Mouse (Mus musculus) liver, embryonic 16.5 days (tissue): ENCODE results near the gene Aebp1. TPM values are rescaled to one million over a fixed set of nuclear protein-coding genes. Genes with fewer than 3 reads are reported as not detected.
A peak's percentile ranks its signal among the peaks of the same experiment; 100 is the strongest.

Experiments
- ATAC-seq: fragments of 200-750 bp; cut with Nextera tagmentation; 2 replicates; pipeline ENCODE4 v1.8.0; 2017; ENCODE audit warnings: low read depth, mild to moderate bottlenecking, moderate number of reproducible peaks, moderate library complexity
- H3K27ac ChIP-seq: fragments of 300-500 bp; sonication (generic); 2 replicates; pipeline ENCODE4 v1.5.1; 2014; ENCODE audit warnings: mild to moderate bottlenecking, low read length
- H3K27me3 ChIP-seq: fragments of 300-500 bp; sonication (generic); 2 replicates; pipeline ENCODE4 v1.6.1; 2014; ENCODE audit warnings: low read depth, low read length, mixed read lengths; ENCODE audit not compliant: control insufficient read depth, insufficient read depth
- H3K36me3 ChIP-seq: fragments of 300-500 bp; sonication (generic); 2 replicates; pipeline ENCODE4 v1.6.1; 2014; ENCODE audit warnings: mild to moderate bottlenecking; ENCODE audit not compliant: control insufficient read depth, insufficient read depth
- H3K4me1 ChIP-seq: fragments of 300-500 bp; sonication (generic); 2 replicates; pipeline ENCODE4 v1.6.1; 2014; ENCODE audit warnings: low read depth, low read length, mixed read lengths; ENCODE audit not compliant: control insufficient read depth
- H3K4me2 ChIP-seq: fragments of 300-500 bp; sonication (generic); 2 replicates; pipeline ENCODE4 v1.6.1; 2014; ENCODE audit warnings: low read depth, low read length, mixed read lengths
- H3K4me3 ChIP-seq: fragments of 300-500 bp; sonication (generic); 2 replicates; pipeline ENCODE4 v1.5.1; 2014; ENCODE audit warnings: low read depth, mild to moderate bottlenecking, low read length
- H3K9ac ChIP-seq: fragments of 300-500 bp; sonication (generic); 2 replicates; pipeline ENCODE4 v1.6.1; 2014; ENCODE audit warnings: low read depth, low read length
- H3K9me3 ChIP-seq: fragments of 300-500 bp; sonication (generic); replicated peaks from 2 replicates; pipeline ENCODE4 v1.6.1; 2016; ENCODE audit warnings: low read length; ENCODE audit not compliant: control insufficient read depth
- WGBS: fragments of 180-500 bp; shearing (Covaris S2); extraction: QIAGEN DNeasy Blood & Tissue Kit; methylation state at CpG from one replicate; pipeline ENCODE4 v1.1.7; 2014; ENCODE audit not compliant: insufficient replicate concordance; 5-methylcytosine and 5-hydroxymethylcytosine counted together
- polyA plus RNA-seq: library from polyadenylated mRNA; unstranded; fragments of >200 nt; fragmentation: Nextera tagmentation; extraction: Ambion mirVana; gene quantifications from 2 replicates; pipeline ENCODE4 v1.2.1, GENCODE M21; 2015

Gene Aebp1
- polyA plus RNA-seq, 1 experiment from 2014 or later: 9.7 TPM

DNA sequence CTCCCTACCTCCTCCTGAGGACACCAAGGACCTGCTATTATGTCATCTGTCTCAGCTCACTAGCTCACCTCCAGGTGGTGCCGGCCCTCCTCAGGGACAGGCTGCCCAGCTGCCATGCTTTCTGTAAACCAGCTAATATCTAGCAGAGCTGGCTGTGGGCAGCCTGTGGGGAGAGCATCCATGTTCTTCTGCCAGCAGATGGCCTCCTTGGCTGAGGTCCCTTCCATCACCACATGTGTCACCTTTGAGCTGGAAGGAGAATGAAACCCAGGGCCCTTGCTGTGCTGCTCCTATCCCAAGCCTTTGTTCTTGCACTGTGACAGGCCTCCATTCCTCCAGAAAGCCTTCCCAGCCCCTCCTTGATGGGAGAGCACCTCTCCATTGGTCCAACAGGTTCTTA lies 25.6 kb upstream of the Aebp1 start:
- H3K27ac ChIP-seq: no peak overlapping the region
- no peak for ATAC-seq
- H3K36me3 ChIP-seq: no peaks in the 10 kb centered on the region; the same call in 1 of the 2 replicates
- H3K9ac ChIP-seq: no peak overlapping the region
- no peaks in the 10 kb centered on the region for H3K9me3 ChIP-seq
- peaks cover 6% of the 10 kb centered on the region; the same call in 1 of the 2 replicates for H3K4me1 ChIP-seq
- no peaks in the 10 kb centered on the region for H3K27me3 ChIP-seq
- no peak overlapping the region for H3K4me3 ChIP-seq
- no peak overlapping the region for H3K4me2 ChIP-seq
- 54% methylated on average over 1 of the region's 1 CpGs for WGBS

DNA sequence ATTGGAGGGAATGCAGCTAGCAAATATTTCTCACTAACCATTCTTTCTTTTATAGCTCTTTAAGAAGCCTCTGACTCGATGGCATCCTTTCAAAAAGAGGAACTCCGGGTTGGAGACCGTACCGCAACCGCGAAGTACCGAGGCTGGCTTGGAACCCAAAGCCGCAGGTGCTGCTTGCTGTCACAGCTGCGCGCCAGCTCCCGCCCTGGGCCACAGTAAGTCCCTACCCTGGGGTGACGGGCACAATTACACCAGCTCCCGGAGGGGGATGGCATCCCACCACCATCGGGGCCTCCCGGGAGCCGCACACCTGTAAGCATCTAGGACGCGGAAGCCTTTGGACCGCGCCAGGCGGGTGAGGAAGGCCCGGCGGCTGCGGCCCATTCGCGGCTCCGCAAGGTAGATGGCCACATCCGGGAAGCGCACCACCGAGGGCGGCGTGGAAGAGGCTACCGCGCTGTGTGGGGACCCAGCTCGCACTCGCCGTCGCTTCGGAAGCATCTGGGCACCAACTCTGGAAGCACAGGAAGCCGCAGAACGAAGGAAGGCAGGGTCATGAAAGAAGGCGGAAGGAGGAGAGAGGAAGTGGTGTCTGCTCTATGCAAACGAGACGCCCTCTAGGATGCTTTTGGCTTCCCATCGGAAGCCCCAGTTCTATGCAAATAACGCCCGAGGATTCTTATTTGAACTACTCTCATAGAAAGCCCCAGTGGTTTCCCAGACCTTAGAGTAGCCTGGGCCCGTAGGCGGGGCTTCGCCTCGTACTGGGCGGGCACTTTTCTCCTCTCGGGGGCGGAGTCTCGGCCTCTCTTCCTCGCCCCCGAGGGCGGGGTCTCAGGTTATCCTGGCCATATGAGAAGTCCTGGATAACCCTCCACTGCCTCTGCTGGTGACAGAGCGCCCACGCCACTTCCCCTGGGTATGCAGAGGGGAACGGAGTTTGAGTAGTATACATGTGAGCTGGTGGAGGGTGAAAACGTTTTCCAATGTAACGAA lies 24.2 kb upstream of the Aebp1 start, which contains the start of gene Polm:
TSS of gene Polm (minus strand) at position 766 of the 996 bp plus-strand sequence.
- H3K4me1 ChIP-seq: peaks cover 6% of the 10 kb centered on the region; the same call in 1 of the 2 replicates
- no peaks in the 10 kb centered on the region; the same call in 1 of the 2 replicates for H3K36me3 ChIP-seq
- peak within 1 kb of the TSS; percentile 96 for H3K4me2 ChIP-seq
- peak within 1 kb of the TSS; percentile 68 for H3K4me3 ChIP-seq
- H3K27me3 ChIP-seq: no peaks in the 10 kb centered on the region
- no peaks in the 10 kb centered on the region for H3K9me3 ChIP-seq
- peak within 1 kb of the TSS; percentile 77 for H3K27ac ChIP-seq
- WGBS: under 1% methylated on average over 62 of the region's 63 CpGs
- peak; percentile 95 for ATAC-seq
- peak within 1 kb of the TSS; percentile 69 for H3K9ac ChIP-seq

- Histone ChIP-seq H3K4me3 (no peak overlapping the region), H3K4me2 (no peak overlapping the region), H3K9ac (no peak overlapping the region), H3K27me3 (no peaks in the 10 kb centered on the region), H3K4me1 (peaks cover 6% of the 10 kb centered on the region; the same call in 1 of the 2 replicates), H3K27ac (no peak overlapping the region), H3K9me3 (no peaks in the 10 kb centered on the region), H3K36me3 (no peaks in the 10 kb centered on the region)
- 76% methylated on average over 7 of the region's 7 CpGs for WGBS
- no peak for ATAC-seq
Measured at GRCm38 (mm10) chr11:5840346-5840745, 21.4 kb upstream of the Aebp1 start.

GRCm38 (mm10) chr11:5841751-5842150 lies 20.0 kb upstream of the Aebp1 start:
- no peak for ATAC-seq

DNA sequence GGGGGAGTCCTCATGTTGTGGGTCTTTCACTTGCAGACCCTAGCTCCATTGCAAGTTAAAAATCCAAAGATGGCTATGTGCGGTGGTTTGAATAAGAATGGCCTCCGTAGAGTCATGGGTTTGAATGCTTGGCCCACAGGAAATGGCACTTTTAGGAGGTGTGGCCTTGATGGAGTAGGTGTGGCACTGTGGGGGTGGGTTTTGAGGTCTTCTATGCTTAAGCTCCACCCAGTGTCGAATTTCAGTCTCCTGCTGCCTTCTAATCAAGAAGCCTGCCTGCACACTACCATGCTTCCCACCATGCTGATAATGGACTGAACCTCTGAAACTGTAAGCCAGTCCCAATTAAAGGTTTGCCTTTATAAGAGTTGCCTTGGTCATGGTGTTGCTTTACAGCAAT lies 18.6 kb upstream of the Aebp1 start:
- H3K4me3 ChIP-seq: no peak overlapping the region
- no peak overlapping the region for H3K4me2 ChIP-seq
- WGBS: 64% methylated on average over 3 of the region's 3 CpGs
- H3K9ac ChIP-seq: no peak overlapping the region
- H3K4me1 ChIP-seq: no peaks in the 10 kb centered on the region
- H3K27ac ChIP-seq: no peak overlapping the region
- H3K9me3 ChIP-seq: no peaks in the 10 kb centered on the region
- H3K27me3 ChIP-seq: no peaks in the 10 kb centered on the region
- no peak for ATAC-seq
- no peaks in the 10 kb centered on the region for H3K36me3 ChIP-seq

More at GRCm38 (mm10) chr11:5841751-5842150, 20.0 kb upstream of the Aebp1 start:
- peaks cover 6% of the 10 kb centered on the region; the same call in 1 of the 2 replicates for H3K4me1 ChIP-seq
- 77% methylated on average over 2 of the region's 2 CpGs for WGBS
- no peak overlapping the region for H3K4me2 ChIP-seq
- H3K9ac ChIP-seq: no peak overlapping the region
- no peak overlapping the region for H3K27ac ChIP-seq
- no peaks in the 10 kb centered on the region for H3K9me3 ChIP-seq
- H3K36me3 ChIP-seq: no peaks in the 10 kb centered on the region
- H3K27me3 ChIP-seq: no peaks in the 10 kb centered on the region
- no peak overlapping the region for H3K4me3 ChIP-seq

DNA sequence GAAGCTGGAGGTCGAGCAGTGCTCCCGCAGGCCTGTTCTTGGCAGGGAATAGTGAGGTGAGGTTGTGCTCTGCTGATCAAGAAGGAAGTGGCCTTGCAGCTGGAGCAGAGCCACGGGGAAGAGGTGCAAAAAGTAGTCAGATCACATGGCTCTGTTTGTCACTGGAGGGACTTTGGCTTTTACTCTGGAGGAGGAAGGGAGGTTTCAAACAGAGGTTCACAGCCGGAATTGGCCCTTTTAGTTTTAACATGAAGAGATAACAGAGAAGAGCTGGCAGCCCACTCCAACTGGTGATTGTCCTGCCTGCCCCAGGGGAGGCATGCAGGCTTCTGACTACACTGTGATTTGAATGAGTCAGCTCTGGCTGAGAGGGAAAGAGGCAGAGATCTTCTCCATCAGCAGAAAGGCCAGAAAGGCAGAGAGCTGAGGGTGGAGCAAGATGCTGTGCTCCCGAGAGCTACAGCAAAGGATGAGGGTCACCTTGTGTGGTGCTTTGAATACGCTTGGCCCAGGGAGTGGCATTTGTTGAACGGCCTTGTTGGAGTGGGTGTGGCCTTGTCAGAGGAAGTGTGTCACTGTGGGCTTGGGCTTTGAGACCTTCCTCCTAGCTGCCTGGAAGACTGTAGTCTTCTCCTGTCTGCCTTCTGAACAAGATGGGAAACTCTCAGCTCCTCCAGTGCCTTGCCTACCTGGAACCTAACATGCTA lies 15.0 kb upstream of the Aebp1 start:
- no peaks in the 10 kb centered on the region for H3K9me3 ChIP-seq
- no peak overlapping the region for H3K9ac ChIP-seq
- ATAC-seq: peak; percentile 62; the same call in 1 of the 2 replicates
- H3K4me3 ChIP-seq: no peak overlapping the region
- H3K4me2 ChIP-seq: no peak overlapping the region
- H3K36me3 ChIP-seq: no peaks in the 10 kb centered on the region
- 46% methylated on average over 7 of the region's 7 CpGs for WGBS
- H3K27ac ChIP-seq: no peak overlapping the region
- no peaks in the 10 kb centered on the region for H3K4me1 ChIP-seq
- no peaks in the 10 kb centered on the region for H3K27me3 ChIP-seq

DNA sequence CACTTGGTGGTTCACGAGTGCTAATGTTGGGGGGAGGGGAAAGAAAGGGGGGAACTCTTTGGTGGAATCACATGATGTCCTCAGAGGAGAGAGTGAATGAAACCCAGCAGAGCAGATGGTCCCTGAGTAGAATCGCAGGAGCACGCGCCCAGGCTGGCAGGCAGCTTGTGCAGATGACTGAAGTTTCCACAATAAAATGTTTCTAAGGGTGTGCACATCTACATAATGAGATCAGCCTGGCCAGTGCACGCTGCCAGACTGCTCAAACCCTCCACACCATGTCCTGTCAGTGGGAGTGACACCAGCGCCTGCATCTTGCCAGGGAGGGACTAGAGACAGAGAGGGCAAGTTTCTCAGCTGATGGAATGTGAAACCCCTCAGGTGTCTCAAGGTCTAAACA lies 13.0 kb upstream of the Aebp1 start:
- no peaks in the 10 kb centered on the region for H3K4me1 ChIP-seq
- no peak for ATAC-seq
- no peaks in the 10 kb centered on the region for H3K9me3 ChIP-seq
- H3K4me2 ChIP-seq: no peak overlapping the region
- H3K27ac ChIP-seq: no peak overlapping the region
- 63% methylated on average over 6 of the region's 6 CpGs for WGBS
- no peaks in the 10 kb centered on the region for H3K27me3 ChIP-seq
- H3K9ac ChIP-seq: no peak overlapping the region
- H3K36me3 ChIP-seq: no peaks in the 10 kb centered on the region
- no peak overlapping the region for H3K4me3 ChIP-seq

DNA sequence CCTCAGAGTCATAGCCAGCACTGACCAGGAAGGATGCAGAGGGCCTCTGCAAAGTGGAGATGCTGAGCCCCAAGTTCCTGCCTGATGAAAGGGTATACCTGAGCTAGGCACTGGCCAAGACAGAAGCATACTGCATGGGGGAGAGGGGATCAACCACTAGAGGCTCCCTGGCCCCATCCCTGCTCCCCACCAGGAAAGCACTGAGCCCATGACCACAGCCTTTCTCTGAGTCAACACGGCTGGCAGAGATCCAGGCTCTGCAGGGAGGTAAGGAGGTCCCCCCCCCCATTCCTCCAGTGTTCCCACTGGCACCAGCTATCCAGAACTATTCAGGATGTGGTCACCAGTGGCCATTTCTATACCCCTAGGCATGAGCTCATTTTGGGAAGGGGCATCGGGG lies 12.4 kb upstream of the Aebp1 start:
- H3K4me1 ChIP-seq: no peaks in the 10 kb centered on the region

More for the DNA sequence above, 12.4 kb upstream of the Aebp1 start:
- H3K4me2 ChIP-seq: no peak overlapping the region
- no peaks in the 10 kb centered on the region for H3K9me3 ChIP-seq
- H3K27me3 ChIP-seq: no peaks in the 10 kb centered on the region
- H3K9ac ChIP-seq: no peak overlapping the region
- WGBS: 29% methylated on average over 2 of the region's 2 CpGs
- no peak overlapping the region for H3K4me3 ChIP-seq
- H3K27ac ChIP-seq: no peak overlapping the region
- ATAC-seq: no peak
- no peaks in the 10 kb centered on the region for H3K36me3 ChIP-seq
